Mouse (Mus musculus) cortical plate, adult 2 months (tissue): Measurements from ENCODE around the gene Epb41. TPM values are rescaled to one million over a fixed set of nuclear protein-coding genes. Genes with fewer than 3 reads are reported as not detected.

Source experiments
- H3K27ac ChIP-seq: fragments of 200-500 bp; 2 replicates; pipeline ENCODE4 v1.5.1; 2012; ENCODE audit warnings: low read length, control low read depth, inconsistent platforms; ENCODE audit not compliant: insufficient read depth
- H3K4me1 ChIP-seq: fragments of 200-500 bp; 2 replicates; pipeline ENCODE4 v1.6.1; 2011; ENCODE audit warnings: low read length; ENCODE audit not compliant: control insufficient read depth, insufficient read depth
- H3K4me3 ChIP-seq: fragments of 200-500 bp; 2 replicates; pipeline ENCODE4 v1.5.1; 2011; ENCODE audit warnings: mild to moderate bottlenecking, low read length, control low read depth; ENCODE audit not compliant: insufficient read depth
- CTCF ChIP-seq: fragments of 200-500 bp; IDR thresholded peaks from 2 replicates; pipeline ENCODE4 v1.5.1; 2011; ENCODE audit warnings: mild to moderate bottlenecking, control low read depth, low read length; ENCODE audit not compliant: insufficient read depth; ENCODE audit errors: extremely low read depth
- POLR2A ChIP-seq: fragments of 200-500 bp; IDR thresholded peaks from 2 replicates; pipeline ENCODE4 v1.6.1; 2011; ENCODE audit warnings: mild to moderate bottlenecking, low read length, control low read depth; ENCODE audit not compliant: insufficient read depth; ENCODE audit errors: extremely low read depth
- polyA plus RNA-seq: library from polyadenylated mRNA; depleted of rRNA; stranded (reverse); fragments of >200 nt; gene quantifications from 2 replicates; pipeline ENCODE4 v1.2.3, GENCODE M21; 2012

Epb41 gene
- polyA plus RNA-seq, 1 experiment: 37.8 TPM

GRCm38 (mm10) chr4:132065578-132065977 lies 9.5 kb downstream of the Epb41 start:
- no peak overlapping the region for H3K27ac ChIP-seq
- TF ChIP-seq CTCF (no peak), POLR2A (no peak)

GRCm38 (mm10) chr4:132064550-132064949 lies 10.6 kb downstream of the Epb41 start:
- TF ChIP-seq CTCF (no peak), POLR2A (no peak)

More at GRCm38 (mm10) chr4:132065578-132065977, 9.5 kb downstream of the Epb41 start:
- H3K4me3 ChIP-seq: no peak overlapping the region
- no peaks in the 10 kb centered on the region for H3K4me1 ChIP-seq

GRCm38 (mm10) chr4:132062934-132063884 lies 11.9 kb downstream of the Epb41 start:
- Histone ChIP-seq H3K4me3 (no peak overlapping the region), H3K27ac (no peak overlapping the region), H3K4me1 (no peaks in the 10 kb centered on the region)
- no peak for TF ChIP-seq CTCF
- TF ChIP-seq POLR2A: no peak

More at GRCm38 (mm10) chr4:132064550-132064949, 10.6 kb downstream of the Epb41 start:
- no peaks in the 10 kb centered on the region for H3K4me1 ChIP-seq
- H3K27ac ChIP-seq: no peak overlapping the region
- no peak overlapping the region for H3K4me3 ChIP-seq

GRCm38 (mm10) chr4:132062289-132062688 lies 12.8 kb downstream of the Epb41 start:
- no peaks in the 10 kb centered on the region for H3K4me1 ChIP-seq
- no peak overlapping the region for H3K4me3 ChIP-seq
- no peak for TF ChIP-seq POLR2A
- TF ChIP-seq CTCF: no peak
- no peak overlapping the region for H3K27ac ChIP-seq

- no peak overlapping the region for H3K27ac ChIP-seq
- H3K4me1 ChIP-seq: no peaks in the 10 kb centered on the region
- TF ChIP-seq POLR2A (no peak), CTCF (no peak)
- no peak overlapping the region for H3K4me3 ChIP-seq
Measured at GRCm38 (mm10) chr4:132060040-132060832, 14.9 kb downstream of the Epb41 start.

- H3K4me1 ChIP-seq: no peaks in the 10 kb centered on the region
- no peak overlapping the region for H3K4me3 ChIP-seq
- H3K27ac ChIP-seq: no peak overlapping the region
- no peak for TF ChIP-seq CTCF
- no peak for TF ChIP-seq POLR2A
Measured at GRCm38 (mm10) chr4:132059541-132059940, 15.6 kb downstream of the Epb41 start.

- no peak overlapping the region for H3K27ac ChIP-seq
- no peak for TF ChIP-seq POLR2A
- TF ChIP-seq CTCF: no peak
- no peaks in the 10 kb centered on the region for H3K4me1 ChIP-seq
- no peak overlapping the region for H3K4me3 ChIP-seq
Measured at GRCm38 (mm10) chr4:132057311-132057710, 17.8 kb downstream of the Epb41 start.

- TF ChIP-seq CTCF (no peak), POLR2A (no peak)
- Histone ChIP-seq H3K4me3 (no peak overlapping the region), H3K4me1 (no peaks in the 10 kb centered on the region; the same call in 1 of the 2 replicates), H3K27ac (no peak overlapping the region)
Measured at GRCm38 (mm10) chr4:132051321-132052275, 23.5 kb downstream of the Epb41 start.

- no peak overlapping the region for H3K27ac ChIP-seq
- no peak for TF ChIP-seq POLR2A
- TF ChIP-seq CTCF: no peak
- peak overlapping the region; percentile 31; the same call in 1 of the 2 replicates for H3K4me3 ChIP-seq
- H3K4me1 ChIP-seq: no peaks in the 10 kb centered on the region; the same call in 1 of the 2 replicates
Measured at GRCm38 (mm10) chr4:132049549-132050200, 25.4 kb downstream of the Epb41 start.
